Mouse (Mus musculus) lung, embryonic 14.5 days (tissue): ENCODE data around the gene Timm8a2. TPM values are rescaled to one million over a fixed set of nuclear protein-coding genes. Genes with fewer than 3 reads are reported as not detected.

ENCODE experiments used
- ATAC-seq: fragments of 200-750 bp; cut with Nextera tagmentation; 2 replicates; pipeline ENCODE4 v1.8.0; 2017; ENCODE audit warnings: mild to moderate bottlenecking, moderate TSS enrichment, moderate library complexity; ENCODE audit not compliant: insufficient read depth
- DNase-seq: peaks from one replicate; pipeline ENCODE4 v3.0.0-alpha.2; 2015
- H3K27ac ChIP-seq: fragments of 300-500 bp; sonication (generic); 2 replicates; pipeline ENCODE4 v1.5.1; 2014; ENCODE audit warnings: low read depth, mild to moderate bottlenecking, moderate library complexity
- H3K27me3 ChIP-seq: fragments of 300-500 bp; sonication (generic); 2 replicates; pipeline ENCODE4 v1.6.1; 2014; ENCODE audit warnings: low read length, control low read depth; ENCODE audit not compliant: insufficient read depth
- H3K36me3 ChIP-seq: fragments of 300-500 bp; sonication (generic); 2 replicates; pipeline ENCODE4 v1.6.1; 2014; ENCODE audit warnings: control low read depth; ENCODE audit not compliant: insufficient read depth
- H3K4me1 ChIP-seq: fragments of 300-500 bp; sonication (generic); 2 replicates; pipeline ENCODE4 v1.6.1; 2014; ENCODE audit warnings: antibody characterized with exemption, control low read depth; ENCODE audit not compliant: insufficient read depth
- H3K4me2 ChIP-seq: fragments of 300-500 bp; sonication (generic); 2 replicates; pipeline ENCODE4 v1.6.1; 2014; ENCODE audit warnings: mild to moderate bottlenecking
- H3K4me3 ChIP-seq: fragments of 300-500 bp; sonication (generic); 2 replicates; pipeline ENCODE4 v1.5.1; 2014; ENCODE audit warnings: low read depth, low read length
- H3K9ac ChIP-seq: fragments of 300-500 bp; sonication (generic); 2 replicates; pipeline ENCODE4 v1.6.1; 2014
- H3K9me3 ChIP-seq: fragments of 300-500 bp; sonication (generic); 2 replicates; pipeline ENCODE4 v1.6.1; 2016; ENCODE audit warnings: low read depth, low read length, control low read depth
- CTCF ChIP-seq: IDR thresholded peaks from 2 replicates; pipeline ENCODE4 v1.5.1; 2016; ENCODE audit warnings: antibody characterized with exemption, low read depth
- WGBS: fragments of 180-500 bp; shearing (Covaris S2); extraction: QIAGEN DNeasy Blood & Tissue Kit; methylation state at CpG from one replicate; pipeline ENCODE4 v1.1.7; 2014; 5-methylcytosine and 5-hydroxymethylcytosine counted together
- polyA plus RNA-seq: library from polyadenylated mRNA; unstranded; fragments of >200 nt; fragmentation: Nextera tagmentation; extraction: Ambion mirVana; gene quantifications from 2 replicates; pipeline ENCODE4 v1.2.1, GENCODE M21; 2014

Gene Timm8a2
- polyA plus RNA-seq, 1 experiment from 2014 or later = not detected

DNA sequence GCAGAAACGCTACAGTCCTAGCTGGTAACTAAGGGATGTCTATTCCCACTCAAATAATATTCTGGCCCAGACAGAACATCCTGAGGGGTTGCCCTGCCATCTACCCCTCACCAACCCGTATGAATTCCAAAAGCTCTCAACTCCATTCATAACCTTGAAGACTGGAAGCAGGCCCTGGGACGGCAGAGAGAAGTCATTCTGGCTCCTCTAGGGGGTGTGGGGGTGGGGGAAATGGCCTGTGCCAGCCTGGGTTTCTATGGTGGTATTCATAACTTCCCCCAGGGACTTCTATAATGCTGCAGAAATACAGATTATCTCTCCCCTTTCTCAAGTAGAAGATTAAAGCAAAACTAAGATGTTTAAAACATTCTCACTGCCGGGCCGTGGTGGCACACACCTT is 45.4 kb downstream of the Timm8a2 start:
- no peak for ATAC-seq
- no peak for DNase-seq
- no peaks in the 10 kb centered on the region for H3K36me3 ChIP-seq
- 76% methylated on average over 5 of the region's 5 CpGs for WGBS
- TF ChIP-seq CTCF = no peak
- no peak overlapping the region for H3K9ac ChIP-seq
- H3K4me2 ChIP-seq = no peak overlapping the region
- H3K9me3 ChIP-seq = no peaks in the 10 kb centered on the region
- H3K27ac ChIP-seq = no peak overlapping the region
- H3K4me1 ChIP-seq = no peaks in the 10 kb centered on the region
- no peak overlapping the region for H3K4me3 ChIP-seq
- H3K27me3 ChIP-seq = no peaks in the 10 kb centered on the region

DNA sequence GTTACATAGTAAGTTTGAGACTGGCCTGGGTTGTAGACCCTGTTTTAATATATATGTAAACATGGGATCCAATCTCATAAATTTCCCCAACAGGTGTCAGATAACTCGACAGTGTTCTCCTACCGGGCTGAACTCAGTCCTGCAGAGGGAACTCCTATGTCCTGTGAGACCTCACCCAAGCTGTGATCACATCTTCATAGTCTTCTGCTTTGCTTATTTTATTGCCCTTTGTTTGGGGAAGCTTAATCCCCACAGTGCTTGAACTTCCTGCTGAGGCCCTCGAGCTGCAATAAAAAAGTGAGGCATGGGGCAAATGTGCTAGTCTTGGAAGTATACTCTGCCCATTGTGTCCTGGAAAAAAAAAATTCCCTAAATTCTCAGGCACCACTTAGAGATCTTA is 46.8 kb downstream of the Timm8a2 start:
- Histone ChIP-seq H3K4me2 (no peak overlapping the region), H3K27ac (no peak overlapping the region), H3K4me3 (no peak overlapping the region), H3K4me1 (no peaks in the 10 kb centered on the region), H3K9me3 (no peaks in the 10 kb centered on the region), H3K36me3 (no peaks in the 10 kb centered on the region), H3K27me3 (no peaks in the 10 kb centered on the region), H3K9ac (no peak overlapping the region)
- no peak for TF ChIP-seq CTCF
- 20% methylated on average over 3 of the region's 3 CpGs for WGBS
- DNase-seq = no peak
- ATAC-seq = no peak

DNA sequence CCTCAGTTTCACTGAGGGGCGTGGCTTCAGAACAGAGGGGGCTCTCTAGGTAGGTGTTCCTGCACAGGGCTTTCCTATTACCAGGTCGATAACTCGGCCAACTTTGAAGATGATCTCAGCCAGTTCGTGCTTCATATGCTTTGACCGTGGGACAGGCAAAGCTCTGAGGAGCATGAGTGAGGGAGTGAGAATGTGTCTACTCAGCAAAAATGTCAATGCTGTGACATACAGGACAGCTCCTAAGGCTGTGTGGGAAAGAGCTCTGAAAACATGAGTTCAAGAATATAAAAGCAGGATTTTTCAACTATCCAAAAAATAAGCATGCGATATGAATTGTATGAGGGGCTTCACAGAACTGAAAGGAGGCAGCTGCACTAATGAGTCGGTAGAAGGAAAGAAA is 49.0 kb downstream of the Timm8a2 start:
- H3K4me2 ChIP-seq = no peak overlapping the region
- DNase-seq = no peak
- H3K4me3 ChIP-seq = no peak overlapping the region
- no peaks in the 10 kb centered on the region for H3K9me3 ChIP-seq
- no peak for TF ChIP-seq CTCF
- no peak overlapping the region for H3K27ac ChIP-seq
- no peaks in the 10 kb centered on the region for H3K4me1 ChIP-seq
- H3K36me3 ChIP-seq = no peaks in the 10 kb centered on the region
- no peak for ATAC-seq
- 76% methylated on average over 7 of the region's 7 CpGs for WGBS
- H3K27me3 ChIP-seq = no peaks in the 10 kb centered on the region
- H3K9ac ChIP-seq = no peak overlapping the region

DNA sequence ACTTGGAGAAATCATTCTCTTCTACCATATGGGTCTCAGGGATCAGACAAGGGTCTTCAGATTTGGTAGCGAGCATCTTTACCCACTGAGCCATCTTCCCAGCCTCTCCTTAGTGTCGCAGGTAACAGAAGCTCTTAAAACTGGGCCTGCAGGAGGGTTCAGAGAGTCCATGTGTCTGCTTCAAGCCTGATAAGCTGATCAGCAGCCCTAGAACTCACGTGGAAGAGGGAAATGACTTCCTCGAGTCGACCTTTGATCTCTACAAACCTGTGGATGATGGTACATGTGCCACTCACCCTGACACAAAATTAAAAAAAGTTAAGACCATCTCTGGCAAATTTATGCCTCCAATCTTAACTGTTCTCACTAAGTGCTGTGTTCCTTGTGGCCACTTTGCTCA is 53.5 kb downstream of the Timm8a2 start:
- no peak overlapping the region for H3K9ac ChIP-seq
- H3K27ac ChIP-seq = no peak overlapping the region
- H3K4me1 ChIP-seq = no peaks in the 10 kb centered on the region
- H3K4me2 ChIP-seq = no peak overlapping the region
- TF ChIP-seq CTCF = no peak
- no peak for ATAC-seq
- H3K9me3 ChIP-seq = no peaks in the 10 kb centered on the region
- H3K4me3 ChIP-seq = no peak overlapping the region
- H3K27me3 ChIP-seq = no peaks in the 10 kb centered on the region
- no peaks in the 10 kb centered on the region for H3K36me3 ChIP-seq
- DNase-seq = no peak
- WGBS = 70% methylated on average over 5 of the region's 5 CpGs

Other genes starting within 250 kb of the Timm8a2 start
- 14.6 and 14.9 TPM in 2 replicates for gene Dock9, start 236.8 kb upstream of the Timm8a2 start, polyA plus RNA-seq
- gene Ubac2, start 156.1 kb upstream of the Timm8a2 start, polyA plus RNA-seq = 61.1 and 65.0 TPM in 2 replicates
- gene Gpr18, start 118.9 kb upstream of the Timm8a2 start, polyA plus RNA-seq = 0.28 and 0.47 TPM in 2 replicates
- 2.9 and 3.6 TPM in 2 replicates for gene Gpr183, start 69.5 kb upstream of the Timm8a2 start, polyA plus RNA-seq
- 159 and 164 TPM in 2 replicates for gene Tm9sf2, start 72.4 kb downstream of the Timm8a2 start, polyA plus RNA-seq
- gene Clybl, start 147.0 kb downstream of the Timm8a2 start, polyA plus RNA-seq = 20.1 and 20.7 TPM in 2 replicates